Mouse (Mus musculus) stomach, embryonic 14.5 days (tissue): Measurements from ENCODE around the gene H2afy. TPM values are rescaled to one million over a fixed set of nuclear protein-coding genes. Genes with fewer than 3 reads are reported as not detected.
A peak's percentile ranks its signal among the peaks of the same experiment; 100 is the strongest.

Experiments
- ATAC-seq: fragments of 200-750 bp; cut with Nextera tagmentation; 2 replicates; pipeline ENCODE4 v1.8.0; 2017; ENCODE audit warnings: low read depth, moderate TSS enrichment; ENCODE audit not compliant: insufficient number of reproducible peaks, insufficient read depth, low FRiP score
- H3K27ac ChIP-seq: fragments of 300-500 bp; sonication (generic); 2 replicates; pipeline ENCODE4 v1.5.1; 2014; ENCODE audit warnings: mild to moderate bottlenecking, low read length, moderate library complexity, mixed read lengths
- H3K27me3 ChIP-seq: fragments of 300-500 bp; sonication (generic); 2 replicates; pipeline ENCODE4 v1.6.1; 2014; ENCODE audit warnings: low read length, control low read depth, mixed read lengths; ENCODE audit not compliant: control insufficient read depth, insufficient read depth
- H3K36me3 ChIP-seq: fragments of 300-500 bp; sonication (generic); 2 replicates; pipeline ENCODE4 v1.6.1; 2014; ENCODE audit warnings: mild to moderate bottlenecking, control low read depth, low read length, moderate library complexity, mixed read lengths; ENCODE audit not compliant: control insufficient read depth, insufficient read depth
- H3K4me1 ChIP-seq: fragments of 300-500 bp; sonication (generic); 2 replicates; pipeline ENCODE4 v1.6.1; 2014; ENCODE audit warnings: low read length, control low read depth, mixed read lengths; ENCODE audit not compliant: control insufficient read depth, insufficient read depth
- H3K4me2 ChIP-seq: fragments of 300-500 bp; sonication (generic); replicated peaks from 2 replicates; pipeline ENCODE4 v1.6.1; 2014; ENCODE audit warnings: low read depth, low read length, control low read depth
- H3K4me3 ChIP-seq: fragments of 300-500 bp; sonication (generic); 2 replicates; pipeline ENCODE4 v1.5.1; 2014; ENCODE audit warnings: low read depth, low read length, control low read depth
- H3K9ac ChIP-seq: fragments of 300-500 bp; sonication (generic); replicated peaks from 2 replicates; pipeline ENCODE4 v1.6.1; 2014; ENCODE audit warnings: low read depth, mild to moderate bottlenecking, control low read depth, low read length, moderate library complexity, mixed read lengths
- H3K9me3 ChIP-seq: fragments of 300-500 bp; sonication (generic); 2 replicates; pipeline ENCODE4 v1.6.1; 2016; ENCODE audit warnings: low read depth, low read length, control low read depth; ENCODE audit not compliant: control insufficient read depth
- WGBS: fragments of 180-500 bp; shearing (Covaris S2); extraction: QIAGEN DNeasy Blood & Tissue Kit; methylation state at CpG from one replicate; pipeline ENCODE4 v1.1.7; 2014; 5-methylcytosine and 5-hydroxymethylcytosine counted together
- polyA plus RNA-seq: library from polyadenylated mRNA; unstranded; fragments of >200 nt; fragmentation: Nextera tagmentation; extraction: Ambion mirVana; gene quantifications from 2 replicates; pipeline ENCODE4 v1.2.1, GENCODE M21; 2014

H2afy gene
- polyA plus RNA-seq, 1 experiment from 2014 or later, result 375 TPM

GRCm38 (mm10) chr13:56112496-56112895, 23.7 kb downstream of the H2afy start:
- peak overlapping the region; percentile 10; the same call in 1 of the 2 replicates for H3K9ac ChIP-seq
- no peak overlapping the region for H3K4me3 ChIP-seq
- H3K9me3 ChIP-seq, result no peaks in the 10 kb centered on the region
- peak; percentile 61; the same call in 1 of the 2 replicates for ATAC-seq
- no peaks in the 10 kb centered on the region for H3K27me3 ChIP-seq
- peaks cover 89% of the 10 kb centered on the region for H3K4me1 ChIP-seq
- H3K36me3 ChIP-seq, result peaks cover 17% of the 10 kb centered on the region
- WGBS, result 11% methylated on average over 4 of the region's 4 CpGs
- peak overlapping the region; percentile 22 for H3K4me2 ChIP-seq
- peak overlapping the region; percentile 95 for H3K27ac ChIP-seq

GRCm38 (mm10) chr13:56111601-56112000, 24.6 kb downstream of the H2afy start:
- ATAC-seq, result no peak
- 55% methylated on average over 6 of the region's 6 CpGs for WGBS
- no peak overlapping the region for H3K4me2 ChIP-seq

GRCm38 (mm10) chr13:56110694-56111531, 25.2 kb downstream of the H2afy start:
- no peak overlapping the region for H3K9ac ChIP-seq
- no peak overlapping the region for H3K4me3 ChIP-seq
- H3K4me1 ChIP-seq, result peaks cover 76% of the 10 kb centered on the region
- no peak for ATAC-seq
- H3K27ac ChIP-seq, result peak overlapping the region; percentile 95
- 58% methylated on average over 19 of the region's 19 CpGs for WGBS
- peaks cover 12% of the 10 kb centered on the region for H3K36me3 ChIP-seq
- H3K9me3 ChIP-seq, result no peaks in the 10 kb centered on the region
- no peak overlapping the region for H3K4me2 ChIP-seq
- no peaks in the 10 kb centered on the region for H3K27me3 ChIP-seq

More at GRCm38 (mm10) chr13:56111601-56112000, 24.6 kb downstream of the H2afy start:
- Histone ChIP-seq H3K4me1 (peaks cover 83% of the 10 kb centered on the region), H3K9ac (no peak overlapping the region), H3K27ac (peak overlapping the region; percentile 95), H3K27me3 (no peaks in the 10 kb centered on the region), H3K36me3 (peaks cover 12% of the 10 kb centered on the region), H3K9me3 (no peaks in the 10 kb centered on the region), H3K4me3 (no peak overlapping the region)

GRCm38 (mm10) chr13:56109703-56110102, 26.5 kb downstream of the H2afy start:
- Histone ChIP-seq H3K4me1 (peaks cover 74% of the 10 kb centered on the region), H3K36me3 (peaks cover 16% of the 10 kb centered on the region), H3K27me3 (no peaks in the 10 kb centered on the region), H3K9me3 (no peaks in the 10 kb centered on the region), H3K4me2 (no peak overlapping the region), H3K9ac (no peak overlapping the region), H3K27ac (peak overlapping the region; percentile 44; the same call in 1 of the 2 replicates), H3K4me3 (no peak overlapping the region)
- WGBS, result 79% methylated on average over 4 of the region's 4 CpGs
- ATAC-seq, result no peak

- H3K27me3 ChIP-seq, result no peaks in the 10 kb centered on the region
- H3K9ac ChIP-seq, result no peak overlapping the region
- no peak overlapping the region for H3K4me2 ChIP-seq
- peaks cover 23% of the 10 kb centered on the region for H3K36me3 ChIP-seq
- H3K4me3 ChIP-seq, result no peak overlapping the region
- ATAC-seq, result no peak
- peak overlapping the region; percentile 44; the same call in 1 of the 2 replicates for H3K27ac ChIP-seq
- H3K4me1 ChIP-seq, result peaks cover 68% of the 10 kb centered on the region
- 46% methylated on average over 17 of the region's 17 CpGs for WGBS
- no peaks in the 10 kb centered on the region for H3K9me3 ChIP-seq
Observed at GRCm38 (mm10) chr13:56108849-56109519, 27.2 kb downstream of the H2afy start.

- Histone ChIP-seq H3K27me3 (no peaks in the 10 kb centered on the region), H3K9me3 (no peaks in the 10 kb centered on the region), H3K36me3 (peaks cover 23% of the 10 kb centered on the region), H3K4me3 (no peak overlapping the region), H3K27ac (no peak overlapping the region), H3K4me1 (peaks cover 52% of the 10 kb centered on the region), H3K9ac (no peak overlapping the region), H3K4me2 (no peak overlapping the region)
- 66% methylated on average over 6 of the region's 6 CpGs for WGBS
- no peak for ATAC-seq
Observed at GRCm38 (mm10) chr13:56104971-56105391, 31.2 kb downstream of the H2afy start.

GRCm38 (mm10) chr13:56103796-56104746, 32.1 kb downstream of the H2afy start:
- Histone ChIP-seq H3K9ac (no peak overlapping the region), H3K27ac (peak overlapping the region; percentile 92), H3K4me3 (no peak overlapping the region), H3K4me2 (no peak overlapping the region), H3K36me3 (peaks cover 27% of the 10 kb centered on the region), H3K4me1 (peaks cover 44% of the 10 kb centered on the region), H3K9me3 (no peaks in the 10 kb centered on the region), H3K27me3 (no peaks in the 10 kb centered on the region)
- no peak for ATAC-seq
- WGBS, result 92% methylated on average over 26 of the region's 26 CpGs

- 40% methylated on average over 9 of the region's 9 CpGs for WGBS
- ATAC-seq, result peak; percentile 74; the same call in 1 of the 2 replicates
- H3K27ac ChIP-seq, result peak overlapping the region; percentile 92
- H3K4me3 ChIP-seq, result no peak overlapping the region
- H3K4me1 ChIP-seq, result peaks cover 32% of the 10 kb centered on the region
- no peak overlapping the region for H3K4me2 ChIP-seq
- H3K9ac ChIP-seq, result no peak overlapping the region
- H3K36me3 ChIP-seq, result peaks cover 28% of the 10 kb centered on the region
- H3K27me3 ChIP-seq, result no peaks in the 10 kb centered on the region
- no peaks in the 10 kb centered on the region for H3K9me3 ChIP-seq
Observed at GRCm38 (mm10) chr13:56102160-56102559, 34.0 kb downstream of the H2afy start.
